Mouse (Mus musculus) bone marrow, adult 2 months (tissue): ENCODE measurements around the gene Mog. TPM values are rescaled to one million over a fixed set of nuclear protein-coding genes. Genes with fewer than 3 reads are reported as not detected.
"Not testable (repeated sequence)": the region's sequence is repeated elsewhere in the genome, so short reads cannot be mapped to it uniquely, and the experiment has no call there.

Source experiments
- H3K27ac ChIP-seq: fragments of 200-500 bp; 2 replicates; pipeline ENCODE4 v1.5.1; 2012; ENCODE audit warnings: low read depth, mild to moderate bottlenecking, control low read depth, inconsistent platforms, low read length; ENCODE audit not compliant: control insufficient read depth, poor library complexity, insufficient read depth
- H3K4me1 ChIP-seq: fragments of 200-500 bp; 2 replicates; pipeline ENCODE4 v1.6.1; 2011; ENCODE audit warnings: low read length; ENCODE audit not compliant: control insufficient read depth, insufficient read depth
- H3K4me3 ChIP-seq: fragments of 200-500 bp; replicated peaks from 2 replicates; pipeline ENCODE3; 2011; ENCODE audit warnings: mild to moderate bottlenecking, low read depth, low read length, control low read depth; ENCODE audit not compliant: control insufficient read depth
- CTCF ChIP-seq: fragments of 200-500 bp; IDR thresholded peaks from 2 replicates; pipeline ENCODE4 v1.5.1; 2011; ENCODE audit warnings: low read length, control low read depth; ENCODE audit not compliant: control insufficient read depth, insufficient read depth
- POLR2A ChIP-seq: fragments of 200-500 bp; IDR thresholded peaks from 2 replicates; pipeline ENCODE4 v1.6.1; 2011; ENCODE audit warnings: low read depth, mild to moderate bottlenecking, control low read depth, low read length, borderline replicate concordance; ENCODE audit not compliant: control insufficient read depth
- WGBS: fragments of 180-500 bp; shearing (Covaris S2); methylation state at CpG from one replicate; pipeline ENCODE4 v1.1.7; 2018; 5-methylcytosine and 5-hydroxymethylcytosine counted together
- polyA plus RNA-seq: library from polyadenylated mRNA; stranded (reverse); fragments of >200 nt; gene quantifications from 2 replicates; pipeline ENCODE4 v1.2.4, GENCODE M21; 2011; ENCODE audit warnings: low replicate concordance; ENCODE audit not compliant: missing spikeins, insufficient read depth, insufficient read length

The Mog gene
- polyA plus RNA-seq, 1 experiment: not detected

DNA sequence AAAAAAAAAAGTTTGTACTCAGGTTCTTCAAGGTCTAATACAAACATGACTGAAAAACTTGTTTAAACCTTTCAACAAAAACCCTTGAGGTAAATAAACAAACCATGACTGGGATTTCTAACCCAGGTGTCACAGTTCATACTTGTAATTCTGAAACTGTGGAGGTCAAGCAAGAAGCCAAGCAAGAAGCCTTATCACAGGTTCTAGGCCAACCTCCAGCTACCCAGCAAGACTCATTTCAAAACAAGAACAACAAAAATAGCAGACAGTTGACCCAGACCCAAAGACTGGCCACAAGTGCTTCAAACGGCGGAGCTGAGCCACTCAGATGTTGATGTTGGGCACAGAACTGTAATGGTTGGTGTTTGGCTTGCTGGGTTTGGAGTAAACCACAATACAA lies 28.7 kb downstream of the Mog start:
- 72% methylated on average over 2 of the region's 2 CpGs for WGBS
- H3K4me3 ChIP-seq: no peak overlapping the region

GRCm38 (mm10) chr17:36993770-36994325 lies 29.4 kb downstream of the Mog start:
- 70% methylated on average over 4 of the region's 4 CpGs for WGBS
- TF ChIP-seq POLR2A (no peak), CTCF (no peak)
- no peak overlapping the region for H3K4me3 ChIP-seq
- no peak overlapping the region for H3K27ac ChIP-seq
- no peaks in the 10 kb centered on the region for H3K4me1 ChIP-seq

More for the DNA sequence above, 28.7 kb downstream of the Mog start:
- Histone ChIP-seq H3K4me1 (no peaks in the 10 kb centered on the region), H3K27ac (no peak overlapping the region)
- TF ChIP-seq CTCF: no peak
- TF ChIP-seq POLR2A: no peak

GRCm38 (mm10) chr17:36992336-36993104 lies 30.7 kb downstream of the Mog start:
- TF ChIP-seq CTCF (no peak), POLR2A (no peak)
- H3K4me1 ChIP-seq: no peaks in the 10 kb centered on the region
- 2% methylated on average over 3 of the region's 3 CpGs for WGBS
- no peak overlapping the region for H3K27ac ChIP-seq
- H3K4me3 ChIP-seq: no peak overlapping the region

GRCm38 (mm10) chr17:36990630-36991029 lies 32.6 kb downstream of the Mog start:
- not testable (repeated sequence) for H3K4me1 ChIP-seq, H3K27ac ChIP-seq, H3K4me3 ChIP-seq
- 81% methylated on average over 6 of the region's 6 CpGs for WGBS

GRCm38 (mm10) chr17:36989437-36989836 lies 33.8 kb downstream of the Mog start, which contains the start of gene H2-M5:
Gene H2-M5, minus strand, starts transcription at chr17:36989537.
- no peak within 1 kb of the TSS for H3K27ac ChIP-seq
- no peaks in the 10 kb centered on the region for H3K4me1 ChIP-seq
- 78% methylated on average over 5 of the region's 5 CpGs for WGBS
- no peak for TF ChIP-seq POLR2A
- no peak for TF ChIP-seq CTCF
- no peak within 1 kb of the TSS for H3K4me3 ChIP-seq

GRCm38 (mm10) chr17:36988475-36988874 lies 34.7 kb downstream of the Mog start:
- H3K4me3 ChIP-seq: no peak overlapping the region
- H3K4me1 ChIP-seq: no peaks in the 10 kb centered on the region
- TF ChIP-seq POLR2A (no peak), CTCF (no peak)
- H3K27ac ChIP-seq: no peak overlapping the region
- WGBS: 21% methylated on average over 24 of the region's 24 CpGs

DNA sequence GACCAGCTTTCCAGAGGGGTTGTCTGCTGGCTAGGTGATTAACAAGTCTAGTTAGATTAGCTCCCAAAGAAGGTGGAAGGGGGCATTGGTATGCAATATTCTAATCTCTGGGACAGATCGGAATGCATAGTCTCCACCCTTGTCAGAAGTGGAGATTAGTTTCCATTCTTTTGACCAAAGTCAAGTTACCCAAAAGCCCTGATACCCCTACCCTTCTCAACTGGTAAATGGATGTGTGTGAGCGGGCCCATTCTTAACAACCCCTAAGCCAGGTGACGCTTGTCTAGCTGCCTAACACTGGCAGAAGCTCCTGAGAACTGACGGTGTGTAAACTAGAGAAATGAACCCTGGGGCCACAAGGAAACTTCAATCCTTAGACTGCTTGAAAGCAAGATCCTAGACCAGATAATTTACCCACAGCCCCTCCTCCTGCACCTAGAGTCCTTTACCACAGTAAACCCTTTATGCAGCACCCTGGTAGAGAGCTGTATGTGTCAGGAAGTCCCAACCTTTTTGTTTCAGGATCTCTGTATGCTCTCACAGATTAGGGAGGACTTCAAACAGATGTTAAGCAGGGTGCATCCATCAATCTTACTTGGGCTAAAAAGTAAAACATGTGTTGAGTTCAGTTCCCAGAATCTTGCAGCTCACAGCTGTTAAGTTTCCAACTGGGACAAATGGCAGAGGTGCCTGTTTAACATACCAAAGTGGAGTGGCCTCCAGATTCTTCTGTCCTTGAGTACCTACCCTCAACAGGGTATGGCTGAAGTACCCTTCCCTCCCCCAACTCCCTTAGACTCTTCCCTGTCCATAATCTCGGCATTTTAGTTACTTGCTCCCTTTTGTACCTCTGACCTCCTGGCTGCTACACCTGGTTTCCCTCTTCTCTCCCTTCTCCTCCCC lies 40.7 kb downstream of the Mog start:
- Histone ChIP-seq H3K4me1 (no peaks in the 10 kb centered on the region; the same call in 1 of the 2 replicates), H3K4me3 (no peak overlapping the region), H3K27ac (no peak overlapping the region)
- 59% methylated on average over 5 of the region's 5 CpGs for WGBS
- TF ChIP-seq CTCF (no peak), POLR2A (no peak)

DNA sequence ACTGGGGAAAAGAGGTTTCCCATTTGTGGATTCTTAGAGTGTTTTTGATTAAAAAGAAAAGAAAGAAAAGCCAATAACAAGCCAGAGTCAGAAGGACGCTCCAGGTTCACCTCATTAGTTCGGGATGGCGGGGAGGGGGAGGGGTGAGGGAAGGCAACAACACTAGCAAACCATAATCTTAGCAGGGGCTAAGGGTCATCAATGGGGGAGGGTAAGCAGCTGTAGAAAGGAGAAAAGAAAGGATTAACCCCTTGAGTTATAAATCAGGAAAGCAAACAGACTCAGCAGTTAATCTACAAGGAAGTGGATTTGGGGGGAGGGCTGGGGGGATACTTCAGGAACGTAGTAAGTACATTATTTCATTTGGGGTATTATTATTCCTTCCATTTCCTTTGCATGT lies 41.4 kb downstream of the Mog start:
- no peaks in the 10 kb centered on the region; the same call in 1 of the 2 replicates for H3K4me1 ChIP-seq
- TF ChIP-seq CTCF: no peak
- no peak for TF ChIP-seq POLR2A
- 52% methylated on average over 4 of the region's 4 CpGs for WGBS
- no peak overlapping the region for H3K27ac ChIP-seq
- no peak overlapping the region for H3K4me3 ChIP-seq
